Mouse (Mus musculus): ENCODE results near the gene Selenow. TPM values are rescaled to one million over a fixed set of nuclear protein-coding genes. Genes with fewer than 3 reads are reported as not detected.
"Not testable (repeated sequence)": the region's sequence is repeated elsewhere in the genome, so short reads cannot be mapped to it uniquely, and the experiment has no call there.

Selenow gene
- polyA plus RNA-seq, 1 experiment from 2014 or later = 660 TPM

GRCm38 (mm10) chr7:15916134-15916723 is 6.0 kb downstream of the Selenow start:
- 73% methylated on average over 3 of the region's 3 CpGs for WGBS
- no peak overlapping the region for H3K27ac ChIP-seq (ENCODE audit: low read length)
- peaks cover 9% of the 10 kb centered on the region for H3K4me1 ChIP-seq (ENCODE audit: control insufficient read depth, insufficient read depth, low read length)
- ATAC-seq = no peak
- no peak overlapping the region for H3K9ac ChIP-seq (ENCODE audit: low read depth, low read length)
- peaks cover 22% of the 10 kb centered on the region for H3K36me3 ChIP-seq (ENCODE audit: control insufficient read depth, insufficient read depth, low read length)
- H3K27me3 ChIP-seq (replicated peaks; ENCODE audit: control insufficient read depth, insufficient read depth, low read length) = no peaks in the 10 kb centered on the region
- no peak overlapping the region for H3K4me3 ChIP-seq (ENCODE audit: low read length)
- no peaks in the 10 kb centered on the region for H3K9me3 ChIP-seq (ENCODE audit: control insufficient read depth, low read length)
- H3K4me2 ChIP-seq (ENCODE audit: low read depth, low read length) = no peak overlapping the region

GRCm38 (mm10) chr7:15915695-15916094 is 6.5 kb downstream of the Selenow start:
- H3K4me2 ChIP-seq (ENCODE audit: low read depth, low read length); H3K9ac ChIP-seq (ENCODE audit: low read depth, low read length); ATAC-seq; H3K27ac ChIP-seq (ENCODE audit: low read length); H3K9me3 ChIP-seq (ENCODE audit: control insufficient read depth, low read length); H3K4me3 ChIP-seq (ENCODE audit: low read length); H3K27me3 ChIP-seq (replicated peaks; ENCODE audit: control insufficient read depth, insufficient read depth, low read length); H3K4me1 ChIP-seq (ENCODE audit: control insufficient read depth, insufficient read depth, low read length): not testable (repeated sequence)
- 83% methylated on average over 4 of the region's 4 CpGs for WGBS
- H3K36me3 ChIP-seq (ENCODE audit: control insufficient read depth, insufficient read depth, low read length) = peaks cover 22% of the 10 kb centered on the region

- no peak overlapping the region for H3K4me2 ChIP-seq (ENCODE audit: low read depth, low read length)
- H3K4me1 ChIP-seq (ENCODE audit: control insufficient read depth, insufficient read depth, low read length) = no peaks in the 10 kb centered on the region
- no peak for ATAC-seq
- 88% methylated on average over 2 of the region's 2 CpGs for WGBS
- no peaks in the 10 kb centered on the region for H3K27me3 ChIP-seq (replicated peaks; ENCODE audit: control insufficient read depth, insufficient read depth, low read length)
- H3K9me3 ChIP-seq (ENCODE audit: control insufficient read depth, low read length) = no peaks in the 10 kb centered on the region
- peaks cover 17% of the 10 kb centered on the region for H3K36me3 ChIP-seq (ENCODE audit: control insufficient read depth, insufficient read depth, low read length)
- no peak overlapping the region for H3K27ac ChIP-seq (ENCODE audit: low read length)
- H3K9ac ChIP-seq (ENCODE audit: low read depth, low read length) = no peak overlapping the region
- H3K4me3 ChIP-seq (ENCODE audit: low read length) = no peak overlapping the region
Observed at GRCm38 (mm10) chr7:15914751-15915150, 7.5 kb downstream of the Selenow start.

GRCm38 (mm10) chr7:15914252-15914651 is 8.0 kb downstream of the Selenow start:
- Histone ChIP-seq H3K4me2 (ENCODE audit: low read depth, low read length) (no peak overlapping the region), H3K36me3 (ENCODE audit: control insufficient read depth, insufficient read depth, low read length) (peaks cover 12% of the 10 kb centered on the region; the same call in 1 of the 2 replicates), H3K4me1 (ENCODE audit: control insufficient read depth, insufficient read depth, low read length) (no peaks in the 10 kb centered on the region), H3K9ac (ENCODE audit: low read depth, low read length) (no peak overlapping the region), H3K27ac (ENCODE audit: low read length) (no peak overlapping the region), H3K4me3 (ENCODE audit: low read length) (no peak overlapping the region), H3K27me3 (replicated peaks; ENCODE audit: control insufficient read depth, insufficient read depth, low read length) (no peaks in the 10 kb centered on the region), H3K9me3 (ENCODE audit: control insufficient read depth, low read length) (no peaks in the 10 kb centered on the region)
- 48% methylated on average over 2 of the region's 2 CpGs for WGBS
- no peak for ATAC-seq

- ATAC-seq = peak; percentile 47; the same call in 1 of the 2 replicates
- Histone ChIP-seq H3K9me3 (ENCODE audit: control insufficient read depth, low read length) (no peaks in the 10 kb centered on the region), H3K36me3 (ENCODE audit: control insufficient read depth, insufficient read depth, low read length) (0 out of 2 replicates have a peak, but pooled peaks cover 4% of the 10 kb centered on the region), H3K4me3 (ENCODE audit: low read length) (no peak overlapping the region), H3K27me3 (replicated peaks; ENCODE audit: control insufficient read depth, insufficient read depth, low read length) (no peaks in the 10 kb centered on the region), H3K4me1 (ENCODE audit: control insufficient read depth, insufficient read depth, low read length) (no peaks in the 10 kb centered on the region), H3K27ac (ENCODE audit: low read length) (no peak overlapping the region), H3K9ac (ENCODE audit: low read depth, low read length) (no peak overlapping the region), H3K4me2 (ENCODE audit: low read depth, low read length) (no peak overlapping the region)
- 2% methylated on average over 4 of the region's 4 CpGs for WGBS
Observed at GRCm38 (mm10) chr7:15912183-15912582, 10.0 kb downstream of the Selenow start.

GRCm38 (mm10) chr7:15910521-15910920 is 11.7 kb downstream of the Selenow start:
- no peaks in the 10 kb centered on the region for H3K27me3 ChIP-seq (replicated peaks; ENCODE audit: control insufficient read depth, insufficient read depth, low read length)
- H3K36me3 ChIP-seq (ENCODE audit: control insufficient read depth, insufficient read depth, low read length) = no peaks in the 10 kb centered on the region
- no peak overlapping the region for H3K9ac ChIP-seq (ENCODE audit: low read depth, low read length)
- 78% methylated on average over 5 of the region's 5 CpGs for WGBS
- no peak overlapping the region for H3K4me3 ChIP-seq (ENCODE audit: low read length)
- no peaks in the 10 kb centered on the region for H3K4me1 ChIP-seq (ENCODE audit: control insufficient read depth, insufficient read depth, low read length)
- H3K27ac ChIP-seq (ENCODE audit: low read length) = no peak overlapping the region
- H3K4me2 ChIP-seq (ENCODE audit: low read depth, low read length) = no peak overlapping the region
- ATAC-seq = no peak
- no peaks in the 10 kb centered on the region for H3K9me3 ChIP-seq (ENCODE audit: control insufficient read depth, low read length)

GRCm38 (mm10) chr7:15907971-15908590 is 14.1 kb downstream of the Selenow start:
- no peak overlapping the region for H3K27ac ChIP-seq (ENCODE audit: low read length)
- no peak overlapping the region for H3K9ac ChIP-seq (ENCODE audit: low read depth, low read length)
- no peak overlapping the region for H3K4me3 ChIP-seq (ENCODE audit: low read length)
- no peak for ATAC-seq
- H3K4me2 ChIP-seq (ENCODE audit: low read depth, low read length) = no peak overlapping the region
- H3K9me3 ChIP-seq (ENCODE audit: control insufficient read depth, low read length) = no peaks in the 10 kb centered on the region
- 76% methylated on average over 8 of the region's 8 CpGs for WGBS
- H3K36me3 ChIP-seq (ENCODE audit: control insufficient read depth, insufficient read depth, low read length) = no peaks in the 10 kb centered on the region
- H3K4me1 ChIP-seq (ENCODE audit: control insufficient read depth, insufficient read depth, low read length) = no peaks in the 10 kb centered on the region
- no peaks in the 10 kb centered on the region for H3K27me3 ChIP-seq (replicated peaks; ENCODE audit: control insufficient read depth, insufficient read depth, low read length)

- no peaks in the 10 kb centered on the region for H3K9me3 ChIP-seq (ENCODE audit: control insufficient read depth, low read length)
- no peak overlapping the region for H3K4me2 ChIP-seq (ENCODE audit: low read depth, low read length)
- H3K27ac ChIP-seq (ENCODE audit: low read length) = no peak overlapping the region
- no peak for ATAC-seq
- H3K27me3 ChIP-seq (replicated peaks; ENCODE audit: control insufficient read depth, insufficient read depth, low read length) = no peaks in the 10 kb centered on the region
- H3K4me1 ChIP-seq (ENCODE audit: control insufficient read depth, insufficient read depth, low read length) = no peaks in the 10 kb centered on the region
- H3K4me3 ChIP-seq (ENCODE audit: low read length) = no peak overlapping the region
- 94% methylated on average over 1 of the region's 1 CpGs for WGBS
- H3K36me3 ChIP-seq (ENCODE audit: control insufficient read depth, insufficient read depth, low read length) = no peaks in the 10 kb centered on the region
- H3K9ac ChIP-seq (ENCODE audit: low read depth, low read length) = no peak overlapping the region
Observed at GRCm38 (mm10) chr7:15906602-15907001, 15.6 kb downstream of the Selenow start.

GRCm38 (mm10) chr7:15905861-15906260 is 16.3 kb downstream of the Selenow start:
- Histone ChIP-seq H3K4me1 (ENCODE audit: control insufficient read depth, insufficient read depth, low read length) (no peaks in the 10 kb centered on the region), H3K4me2 (ENCODE audit: low read depth, low read length) (no peak overlapping the region), H3K36me3 (ENCODE audit: control insufficient read depth, insufficient read depth, low read length) (no peaks in the 10 kb centered on the region), H3K27ac (ENCODE audit: low read length) (no peak overlapping the region), H3K9ac (ENCODE audit: low read depth, low read length) (no peak overlapping the region), H3K27me3 (replicated peaks; ENCODE audit: control insufficient read depth, insufficient read depth, low read length) (no peaks in the 10 kb centered on the region), H3K4me3 (ENCODE audit: low read length) (no peak overlapping the region), H3K9me3 (ENCODE audit: control insufficient read depth, low read length) (no peaks in the 10 kb centered on the region)
- ATAC-seq = no peak
- WGBS = 76% methylated on average over 7 of the region's 7 CpGs

Data from intestine, embryonic 16.5 days (tissue).